Mouse (Mus musculus): ENCODE measurements around the gene Gm21746.
"Not testable (repeated sequence)": the region's sequence is repeated elsewhere in the genome, so short reads cannot be mapped to it uniquely, and the experiment has no call there.

Gm21746 gene
- long read RNA-seq, experiment 1 = 0 reads
- long read RNA-seq, experiment 2 = 0 reads

DNA sequence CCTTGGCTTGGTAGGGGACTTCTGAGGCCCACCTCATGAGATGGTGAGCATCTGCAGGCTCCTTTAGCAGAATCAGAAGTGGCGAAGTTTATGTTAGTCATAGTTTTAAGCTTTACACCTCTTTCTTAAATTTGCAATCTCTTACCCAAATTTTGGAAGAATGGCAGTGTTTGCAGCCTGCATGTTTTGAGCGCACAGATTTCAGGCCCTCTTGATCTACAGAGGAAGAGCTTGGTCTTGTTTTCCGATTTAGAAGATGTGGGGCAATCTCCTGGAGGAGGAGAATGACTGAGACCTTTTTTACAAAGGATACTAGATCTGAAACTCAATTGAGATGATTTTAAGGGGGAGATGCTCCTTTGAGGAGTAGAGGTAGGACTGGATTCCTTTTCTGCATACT is at the start of gene Gm21746:
Gene Gm21746, minus strand, starts transcription at position 101 of the 400 bp plus-strand sequence.
- intact Hi-C loops (cut with DNase I) = not testable (repeated sequence)

DNA sequence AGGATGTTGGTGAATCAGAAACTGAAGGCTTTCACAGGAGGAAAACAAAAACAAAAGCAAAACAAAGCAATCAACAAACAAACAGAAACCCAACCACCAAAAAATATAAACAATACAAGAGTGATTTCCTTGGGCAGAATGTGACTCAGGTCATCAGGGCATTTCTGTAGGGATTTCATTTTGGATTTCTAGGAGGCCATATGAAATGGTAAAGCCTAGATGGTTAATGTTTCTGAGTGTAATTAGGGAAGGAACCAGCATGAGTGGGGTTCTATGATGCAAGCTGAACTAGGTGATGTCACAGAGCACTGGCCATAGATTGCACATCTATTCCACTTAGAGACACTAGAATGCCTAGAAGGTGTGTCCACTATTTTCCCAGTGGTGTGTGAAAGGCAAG is 29.0 kb upstream of the Gm21746 start, which contains the start of gene Gm20873:
Gene Gm20873, plus strand, starts transcription at position 301 of the 400 bp plus-strand sequence.
- intact Hi-C loops (cut with DNase I) = not testable (repeated sequence)

Data from adrenal gland (tissue).